Mouse (Mus musculus) hindbrain, embryonic 13.5 days (tissue): Measurements from ENCODE around the gene Ext2. TPM values are rescaled to one million over a fixed set of nuclear protein-coding genes. Genes with fewer than 3 reads are reported as not detected.
A peak's percentile ranks its signal among the peaks of the same experiment; 100 is the strongest.

Experiments used
- ATAC-seq: fragments of 200-750 bp; cut with Nextera tagmentation; 2 replicates; pipeline ENCODE4 v1.8.0; 2017; ENCODE audit warnings: moderate TSS enrichment; ENCODE audit not compliant: low FRiP score
- H3K27ac ChIP-seq: fragments of 300-500 bp; sonication (generic); 2 replicates; pipeline ENCODE4 v1.5.1; 2015; ENCODE audit warnings: inconsistent platforms, mild to moderate bottlenecking, moderate library complexity
- H3K27me3 ChIP-seq: fragments of 300-500 bp; sonication (generic); 2 replicates; pipeline ENCODE4 v1.6.1; 2015; ENCODE audit warnings: mild to moderate bottlenecking, inconsistent platforms
- H3K36me3 ChIP-seq: fragments of 300-500 bp; sonication (generic); 2 replicates; pipeline ENCODE4 v1.6.1; 2015; ENCODE audit warnings: mild to moderate bottlenecking, inconsistent platforms
- H3K4me1 ChIP-seq: fragments of 300-500 bp; sonication (generic); replicated peaks from 2 replicates; pipeline ENCODE4 v1.6.1; 2015; ENCODE audit warnings: inconsistent platforms
- H3K4me2 ChIP-seq: fragments of 300-500 bp; sonication (generic); 2 replicates; pipeline ENCODE4 v1.6.1; 2015; ENCODE audit warnings: inconsistent platforms, mild to moderate bottlenecking, moderate library complexity
- H3K4me3 ChIP-seq: fragments of 300-500 bp; sonication (generic); 2 replicates; pipeline ENCODE4 v1.5.1; 2015; ENCODE audit warnings: mild to moderate bottlenecking, inconsistent platforms
- H3K9ac ChIP-seq: fragments of 300-500 bp; sonication (generic); 2 replicates; pipeline ENCODE4 v1.6.1; 2015; ENCODE audit warnings: mild to moderate bottlenecking, inconsistent platforms
- H3K9me3 ChIP-seq: fragments of 300-500 bp; sonication (generic); 2 replicates; pipeline ENCODE4 v1.6.1; 2016; ENCODE audit warnings: inconsistent platforms
- WGBS: fragments of 180-500 bp; shearing (Covaris S2); methylation state at CpG from one replicate; pipeline ENCODE4 v1.1.7; 2015; 5-methylcytosine and 5-hydroxymethylcytosine counted together
- polyA plus RNA-seq: library from polyadenylated mRNA; unstranded; fragments of >200 nt; fragmentation: Nextera tagmentation; extraction: Ambion mirVana; gene quantifications from 2 replicates; pipeline ENCODE4 v1.2.1, GENCODE M21; 2015

Ext2 gene
- polyA plus RNA-seq, 1 experiment from 2014 or later = 70.4 TPM

- H3K4me3 ChIP-seq = no peak overlapping the region
- H3K9ac ChIP-seq = no peak overlapping the region
- H3K9me3 ChIP-seq = no peaks in the 10 kb centered on the region
- ATAC-seq = no peak
- H3K36me3 ChIP-seq = peaks cover 15% of the 10 kb centered on the region
- no peak overlapping the region for H3K27ac ChIP-seq
- H3K27me3 ChIP-seq = no peaks in the 10 kb centered on the region
- WGBS = 74% methylated on average over 4 of the region's 4 CpGs
- peaks cover 18% of the 10 kb centered on the region for H3K4me1 ChIP-seq
- no peak overlapping the region for H3K4me2 ChIP-seq
Measured at GRCm38 (mm10) chr2:93770895-93771294, 51.5 kb downstream of the Ext2 start.

GRCm38 (mm10) chr2:93769875-93770274 lies 52.5 kb downstream of the Ext2 start:
- Histone ChIP-seq H3K4me2 (no peak overlapping the region), H3K36me3 (peaks cover 15% of the 10 kb centered on the region)
- WGBS = 87% methylated on average over 6 of the region's 6 CpGs

GRCm38 (mm10) chr2:93765721-93766120 lies 56.6 kb downstream of the Ext2 start:
- Histone ChIP-seq H3K4me3 (no peak overlapping the region), H3K4me1 (no peaks in the 10 kb centered on the region), H3K4me2 (no peak overlapping the region), H3K36me3 (peaks cover 31% of the 10 kb centered on the region), H3K9me3 (no peaks in the 10 kb centered on the region), H3K9ac (no peak overlapping the region), H3K27ac (no peak overlapping the region), H3K27me3 (no peaks in the 10 kb centered on the region)
- ATAC-seq = no peak
- WGBS = 83% methylated on average over 5 of the region's 5 CpGs

More at GRCm38 (mm10) chr2:93769875-93770274, 52.5 kb downstream of the Ext2 start:
- no peak overlapping the region for H3K4me3 ChIP-seq
- H3K27ac ChIP-seq = no peak overlapping the region
- H3K9ac ChIP-seq = no peak overlapping the region
- H3K4me1 ChIP-seq = peaks cover 12% of the 10 kb centered on the region
- H3K9me3 ChIP-seq = no peaks in the 10 kb centered on the region
- ATAC-seq = no peak
- H3K27me3 ChIP-seq = no peaks in the 10 kb centered on the region

- no peaks in the 10 kb centered on the region for H3K9me3 ChIP-seq
- peaks cover 35% of the 10 kb centered on the region for H3K36me3 ChIP-seq
- H3K27me3 ChIP-seq = no peaks in the 10 kb centered on the region
- no peak overlapping the region for H3K9ac ChIP-seq
- H3K4me2 ChIP-seq = no peak overlapping the region
- no peak overlapping the region for H3K27ac ChIP-seq
- 96% methylated on average over 3 of the region's 3 CpGs for WGBS
- peaks cover 3% of the 10 kb centered on the region; the same call in 1 of the 2 replicates for H3K4me1 ChIP-seq
- no peak for ATAC-seq
- H3K4me3 ChIP-seq = no peak overlapping the region
Measured at GRCm38 (mm10) chr2:93764211-93764610, 58.2 kb downstream of the Ext2 start.

GRCm38 (mm10) chr2:93760389-93760788 lies 62.0 kb downstream of the Ext2 start:
- WGBS = 55% methylated on average over 3 of the region's 3 CpGs
- no peak for ATAC-seq
- no peaks in the 10 kb centered on the region for H3K27me3 ChIP-seq
- H3K4me3 ChIP-seq = no peak overlapping the region
- H3K36me3 ChIP-seq = peaks cover 26% of the 10 kb centered on the region; the same call in 1 of the 2 replicates
- no peak overlapping the region for H3K27ac ChIP-seq
- no peaks in the 10 kb centered on the region for H3K9me3 ChIP-seq
- no peak overlapping the region for H3K4me2 ChIP-seq
- H3K9ac ChIP-seq = no peak overlapping the region
- peaks cover 10% of the 10 kb centered on the region; the same call in 1 of the 2 replicates for H3K4me1 ChIP-seq

GRCm38 (mm10) chr2:93759173-93759572 lies 63.2 kb downstream of the Ext2 start:
- H3K4me2 ChIP-seq = no peak overlapping the region
- H3K27me3 ChIP-seq = no peaks in the 10 kb centered on the region
- ATAC-seq = no peak
- H3K36me3 ChIP-seq = peaks cover 26% of the 10 kb centered on the region; the same call in 1 of the 2 replicates
- no peak overlapping the region for H3K27ac ChIP-seq
- 0 out of 2 replicates have a peak overlapping the region, but pooled peaks have one; percentile 24 for H3K9ac ChIP-seq
- H3K4me3 ChIP-seq = no peak overlapping the region
- peaks cover 10% of the 10 kb centered on the region; the same call in 1 of the 2 replicates for H3K4me1 ChIP-seq
- H3K9me3 ChIP-seq = no peaks in the 10 kb centered on the region
- WGBS = 40% methylated on average over 7 of the region's 7 CpGs

- Histone ChIP-seq H3K27ac (no peak overlapping the region), H3K27me3 (no peaks in the 10 kb centered on the region), H3K36me3 (peaks cover 26% of the 10 kb centered on the region; the same call in 1 of the 2 replicates), H3K4me1 (peaks cover 10% of the 10 kb centered on the region; the same call in 1 of the 2 replicates), H3K4me3 (no peak overlapping the region), H3K4me2 (no peak overlapping the region), H3K9ac (no peak overlapping the region), H3K9me3 (no peaks in the 10 kb centered on the region)
- WGBS = 60% methylated on average over 6 of the region's 6 CpGs
- no peak for ATAC-seq
Measured at GRCm38 (mm10) chr2:93758298-93758697, 64.1 kb downstream of the Ext2 start.

- Histone ChIP-seq H3K27me3 (no peaks in the 10 kb centered on the region), H3K4me2 (no peak overlapping the region), H3K27ac (no peak overlapping the region), H3K4me3 (no peak overlapping the region), H3K9ac (no peak overlapping the region), H3K9me3 (no peaks in the 10 kb centered on the region), H3K4me1 (peaks cover 9% of the 10 kb centered on the region; the same call in 1 of the 2 replicates), H3K36me3 (0 out of 2 replicates have a peak, but pooled peaks cover 4% of the 10 kb centered on the region)
- ATAC-seq = no peak
- WGBS = 87% methylated on average over 2 of the region's 2 CpGs
Measured at GRCm38 (mm10) chr2:93754366-93754765, 68.0 kb downstream of the Ext2 start.

GRCm38 (mm10) chr2:93753147-93753758 lies 69.1 kb downstream of the Ext2 start:
- no peak overlapping the region for H3K4me2 ChIP-seq
- no peak overlapping the region for H3K9ac ChIP-seq
- H3K27ac ChIP-seq = no peak overlapping the region
- H3K4me3 ChIP-seq = no peak overlapping the region
- 0 out of 2 replicates have a peak, but pooled peaks cover 2% of the 10 kb centered on the region for H3K4me1 ChIP-seq
- WGBS = 70% methylated on average over 6 of the region's 6 CpGs
- no peaks in the 10 kb centered on the region for H3K9me3 ChIP-seq
- no peaks in the 10 kb centered on the region for H3K27me3 ChIP-seq
- ATAC-seq = no peak
- H3K36me3 ChIP-seq = 0 out of 2 replicates have a peak, but pooled peaks cover 4% of the 10 kb centered on the region

GRCm38 (mm10) chr2:93749709-93750108 lies 72.7 kb downstream of the Ext2 start:
- no peaks in the 10 kb centered on the region for H3K36me3 ChIP-seq
- H3K4me3 ChIP-seq = no peak overlapping the region
- H3K9me3 ChIP-seq = no peaks in the 10 kb centered on the region
- H3K27ac ChIP-seq = no peak overlapping the region
- WGBS = 85% methylated on average over 4 of the region's 4 CpGs
- no peak overlapping the region for H3K9ac ChIP-seq
- no peaks in the 10 kb centered on the region for H3K27me3 ChIP-seq
- no peak overlapping the region for H3K4me2 ChIP-seq
- H3K4me1 ChIP-seq = peaks cover 11% of the 10 kb centered on the region
- no peak for ATAC-seq

GRCm38 (mm10) chr2:93747538-93748126 lies 74.7 kb downstream of the Ext2 start:
- no peak overlapping the region for H3K27ac ChIP-seq
- H3K4me1 ChIP-seq = peaks cover 31% of the 10 kb centered on the region
- H3K9me3 ChIP-seq = no peaks in the 10 kb centered on the region
- no peak overlapping the region for H3K4me3 ChIP-seq
- no peak for ATAC-seq
- no peak overlapping the region for H3K9ac ChIP-seq
- WGBS = 94% methylated on average over 5 of the region's 5 CpGs
- H3K36me3 ChIP-seq = no peaks in the 10 kb centered on the region
- no peaks in the 10 kb centered on the region for H3K27me3 ChIP-seq
- H3K4me2 ChIP-seq = no peak overlapping the region

GRCm38 (mm10) chr2:93746620-93747019 lies 75.7 kb downstream of the Ext2 start:
- Histone ChIP-seq H3K4me3 (no peak overlapping the region), H3K4me1 (peaks cover 40% of the 10 kb centered on the region), H3K4me2 (no peak overlapping the region), H3K9me3 (no peaks in the 10 kb centered on the region), H3K36me3 (no peaks in the 10 kb centered on the region), H3K27ac (no peak overlapping the region), H3K9ac (no peak overlapping the region), H3K27me3 (no peaks in the 10 kb centered on the region)
- WGBS = 85% methylated on average over 4 of the region's 4 CpGs
- ATAC-seq = no peak

- Histone ChIP-seq H3K36me3 (no peaks in the 10 kb centered on the region), H3K9me3 (no peaks in the 10 kb centered on the region), H3K4me3 (no peak overlapping the region), H3K27ac (no peak overlapping the region), H3K4me2 (no peak overlapping the region), H3K4me1 (peaks cover 40% of the 10 kb centered on the region), H3K9ac (no peak overlapping the region), H3K27me3 (no peaks in the 10 kb centered on the region)
- ATAC-seq = no peak
- WGBS = 86% methylated on average over 5 of the region's 5 CpGs
Measured at GRCm38 (mm10) chr2:93746162-93746561, 76.2 kb downstream of the Ext2 start.
